Mouse (Mus musculus): Measurements from ENCODE around the gene Srrm3.

GRCm38 (mm10) chr5:135890920-135891319, 84.2 kb downstream of the Srrm3 start:
- TF ChIP-seq CTCF (IDR thresholded peaks at IDR 0.05; ENCODE audit: low read depth) (no peak), EP300 (IDR thresholded peaks at IDR 0.05; ENCODE audit: low read depth) (no peak)

Measured in liver, postnatal 0 days (tissue).